Mouse (Mus musculus): ENCODE data around the gene Hist1h2ad. TPM values are rescaled to one million over a fixed set of nuclear protein-coding genes. Genes with fewer than 3 reads are reported as not detected.
"Not testable (repeated sequence)": the region's sequence is repeated elsewhere in the genome, so short reads cannot be mapped to it uniquely, and the experiment has no call there.

The Hist1h2ad gene
- polyA plus RNA-seq, 1 experiment = 1.6 TPM

DNA sequence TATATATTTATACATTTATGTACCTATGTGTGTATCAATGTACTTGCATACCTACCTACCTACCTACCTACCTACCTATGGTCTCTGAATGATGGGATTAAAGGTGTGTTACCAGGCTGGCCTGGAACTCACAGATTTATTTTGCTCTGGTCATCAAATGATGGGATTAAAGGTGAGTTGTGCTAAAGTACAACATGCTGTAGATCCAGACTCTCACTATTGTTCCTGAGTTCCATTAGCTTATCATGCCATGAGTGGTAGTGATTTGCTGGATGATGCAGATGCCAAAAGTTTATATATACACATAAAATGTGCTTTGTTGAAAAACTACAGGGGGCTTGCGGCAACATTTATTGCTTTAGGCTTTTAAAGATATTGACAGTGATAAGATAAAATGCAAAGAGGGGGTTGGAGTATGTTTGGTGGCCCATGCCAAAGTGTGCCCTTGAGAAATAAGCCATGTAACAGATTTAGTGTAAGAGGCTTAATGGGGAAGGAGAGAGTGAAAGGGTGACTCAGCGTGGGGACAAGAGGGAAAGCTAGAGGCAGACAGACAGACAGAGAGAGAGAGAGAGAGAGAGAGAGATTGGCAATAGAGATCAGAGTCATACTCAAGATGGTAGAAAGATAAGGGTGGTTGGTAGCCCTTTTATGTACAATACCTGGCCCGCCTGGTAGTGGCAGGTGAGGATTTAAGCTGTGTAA lies 37.0 kb upstream of the Hist1h2ad start:
- Histone ChIP-seq H3K36me3 (ENCODE audit: control insufficient read depth, insufficient read depth) (no peaks in the 10 kb centered on the region), H3ac (ENCODE audit: control insufficient read depth, insufficient read length) (no peak overlapping the region), H3K79me2 (ENCODE audit: control insufficient read depth, insufficient read depth) (peaks cover 6% of the 10 kb centered on the region), H3K4me2 (ENCODE audit: low read depth) (peak overlapping the region; percentile 83), H3K27me3 (ENCODE audit: control insufficient read depth, insufficient read depth, insufficient read length) (no peaks in the 10 kb centered on the region), H3K4me3 (peak overlapping the region; percentile 41)
- no peak for TF ChIP-seq SRF (IDR thresholded peaks at IDR 0.05; ENCODE audit: control insufficient read depth, insufficient read length, low read depth)
- no peak for TF ChIP-seq MAX (IDR thresholded peaks at IDR 0.05; ENCODE audit: low read depth)
- TF ChIP-seq MYOD1 (IDR thresholded peaks at IDR 0.05; ENCODE audit: control insufficient read depth in 1 of 3, insufficient read length in 2 of 3, low read depth in 2 of 3) = no peak
- no peak for TF ChIP-seq POLR2AphosphoS2 (IDR thresholded peaks at IDR 0.05; ENCODE audit: insufficient read length, low read depth)
- TF ChIP-seq REST (IDR thresholded peaks at IDR 0.05; ENCODE audit: insufficient read depth, insufficient read length) = no peak

DNA sequence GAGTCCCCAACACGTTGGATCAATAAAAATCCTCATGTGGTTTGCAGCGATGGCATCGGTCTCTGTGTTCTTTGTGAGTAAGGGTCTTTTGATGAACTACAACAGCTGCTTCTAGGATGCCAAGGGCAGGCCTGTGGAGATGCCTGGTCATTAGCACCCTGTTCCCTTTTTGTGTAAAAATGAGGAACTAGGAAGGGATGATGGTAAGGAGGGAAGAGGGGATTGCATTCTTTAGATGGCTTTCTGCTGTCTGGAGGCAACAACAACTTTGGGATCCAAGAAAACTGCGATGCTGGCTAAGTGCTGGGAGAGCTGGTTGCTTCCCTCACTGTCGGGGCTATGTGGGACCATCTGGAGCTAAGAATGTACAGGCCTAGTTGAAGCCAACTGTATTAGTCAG lies 35.9 kb upstream of the Hist1h2ad start:
- peaks cover 6% of the 10 kb centered on the region for H3K79me2 ChIP-seq (ENCODE audit: control insufficient read depth, insufficient read depth)
- TF ChIP-seq MYOD1 (IDR thresholded peaks at IDR 0.05; ENCODE audit: control insufficient read depth in 1 of 3, insufficient read length in 2 of 3, low read depth in 2 of 3) = no peak
- TF ChIP-seq CEBPB (IDR thresholded peaks at IDR 0.05; ENCODE audit: insufficient read depth, poor library complexity, severe bottlenecking) = no peak
- TF ChIP-seq TCF12 (IDR thresholded peaks at IDR 0.05; ENCODE audit: insufficient read depth, poor library complexity, severe bottlenecking) = no peak
- no peak for TF ChIP-seq MAX (IDR thresholded peaks at IDR 0.05; ENCODE audit: low read depth)
- TF ChIP-seq POLR2AphosphoS2 (IDR thresholded peaks at IDR 0.05; ENCODE audit: insufficient read length, low read depth) = no peak
- no peak for TF ChIP-seq SRF (IDR thresholded peaks at IDR 0.05; ENCODE audit: control insufficient read depth, insufficient read length, low read depth)
- TF ChIP-seq E2F4 (IDR thresholded peaks at IDR 0.05; ENCODE audit: insufficient read depth) = no peak
- no peak for TF ChIP-seq USF1 (IDR thresholded peaks at IDR 0.05; ENCODE audit: low read depth)
- TF ChIP-seq POLR2A (IDR thresholded peaks at IDR 0.05; ENCODE audit: insufficient read length, low read depth) = no peak
- TF ChIP-seq REST (IDR thresholded peaks at IDR 0.05; ENCODE audit: insufficient read depth, insufficient read length) = no peak
- no peak for TF ChIP-seq MYOG (IDR thresholded peaks at IDR 0.05; ENCODE audit: control insufficient read depth in 1 of 3, insufficient read depth in 1 of 3, insufficient read length in 2 of 3, low read depth in 2 of 3)
- no peak for TF ChIP-seq TCF3 (IDR thresholded peaks at IDR 0.05; ENCODE audit: insufficient read length, low read depth)
- peak overlapping the region; percentile 83 for H3K4me2 ChIP-seq (ENCODE audit: low read depth)
- H3K36me3 ChIP-seq (ENCODE audit: control insufficient read depth, insufficient read depth) = no peaks in the 10 kb centered on the region
- H3K27me3 ChIP-seq (ENCODE audit: control insufficient read depth, insufficient read depth, insufficient read length) = no peaks in the 10 kb centered on the region
- peak overlapping the region; percentile 41 for H3K4me3 ChIP-seq
- H3ac ChIP-seq (ENCODE audit: control insufficient read depth, insufficient read length) = no peak overlapping the region

- H3K27me3 ChIP-seq (ENCODE audit: control insufficient read depth, insufficient read depth, insufficient read length); H3K36me3 ChIP-seq (ENCODE audit: control insufficient read depth, insufficient read depth); H3K79me2 ChIP-seq (ENCODE audit: control insufficient read depth, insufficient read depth); H3ac ChIP-seq (ENCODE audit: control insufficient read depth, insufficient read length); H3K4me2 ChIP-seq (ENCODE audit: low read depth); H3K4me3 ChIP-seq: not testable (repeated sequence)
Measured at GRCm38 (mm10) chr13:23539821-23540220, 34.4 kb upstream of the Hist1h2ad start.

GRCm38 (mm10) chr13:23541497-23541896 lies 32.7 kb upstream of the Hist1h2ad start:
- peaks cover 6% of the 10 kb centered on the region for H3K79me2 ChIP-seq (ENCODE audit: control insufficient read depth, insufficient read depth)
- peak overlapping the region; percentile 38 for H3K4me2 ChIP-seq (ENCODE audit: low read depth)
- no peaks in the 10 kb centered on the region for H3K36me3 ChIP-seq (ENCODE audit: control insufficient read depth, insufficient read depth)
- TF ChIP-seq SRF (IDR thresholded peaks at IDR 0.05; ENCODE audit: control insufficient read depth, insufficient read length, low read depth) (no peak), REST (IDR thresholded peaks at IDR 0.05; ENCODE audit: insufficient read depth, insufficient read length) (no peak), CEBPB (IDR thresholded peaks at IDR 0.05; ENCODE audit: insufficient read depth, poor library complexity, severe bottlenecking) (no peak), POLR2AphosphoS2 (IDR thresholded peaks at IDR 0.05; ENCODE audit: insufficient read length, low read depth) (no peak), TCF3 (IDR thresholded peaks at IDR 0.05; ENCODE audit: insufficient read length, low read depth) (no peak), TCF12 (IDR thresholded peaks at IDR 0.05; ENCODE audit: insufficient read depth, poor library complexity, severe bottlenecking) (no peak), POLR2A (IDR thresholded peaks at IDR 0.05; ENCODE audit: insufficient read length, low read depth) (no peak), MYOD1 (IDR thresholded peaks at IDR 0.05; ENCODE audit: control insufficient read depth in 1 of 3, insufficient read length in 2 of 3, low read depth in 2 of 3) (no peak), MAX (IDR thresholded peaks at IDR 0.05; ENCODE audit: low read depth) (no peak)
- H3K27me3 ChIP-seq (ENCODE audit: control insufficient read depth, insufficient read depth, insufficient read length) = no peaks in the 10 kb centered on the region
- H3ac ChIP-seq (ENCODE audit: control insufficient read depth, insufficient read length) = no peak overlapping the region
- H3K4me3 ChIP-seq = peak overlapping the region; percentile 37

GRCm38 (mm10) chr13:23542225-23542980 lies 31.8 kb upstream of the Hist1h2ad start:
- not testable (repeated sequence) for H3ac ChIP-seq (ENCODE audit: control insufficient read depth, insufficient read length); H3K36me3 ChIP-seq (ENCODE audit: control insufficient read depth, insufficient read depth); H3K27me3 ChIP-seq (ENCODE audit: control insufficient read depth, insufficient read depth, insufficient read length); H3K79me2 ChIP-seq (ENCODE audit: control insufficient read depth, insufficient read depth)
- Histone ChIP-seq H3K4me3 (peak overlapping the region; percentile 37), H3K4me2 (ENCODE audit: low read depth) (peak overlapping the region; percentile 91)

Measured in myocyte (in vitro differentiated cells).